Mouse (Mus musculus): Measurements from ENCODE around the gene Serpinf1.

- TF ChIP-seq CTCF (conservative IDR thresholded peaks at IDR 0.05; ENCODE audit: low read length) (no peak), NANOG (IDR thresholded peaks at IDR 0.05; ENCODE audit: borderline replicate concordance, low read length) (no peak), POU5F1 (IDR thresholded peaks at IDR 0.05; ENCODE audit: borderline replicate concordance, low read length) (no peak)
Observed at GRCm38 (mm10) chr11:75448575-75448974, 26.1 kb upstream of the Serpinf1 start.
